Mouse (Mus musculus) forelimb bud, embryonic 11.5 days (tissue): ENCODE measurements at regions not wholly inside any gene's neighbourhood (a gene's known extent, or its start where the extent isn't known, plus 50 kb on each side); places are given as distances from the start of the nearest gene placed in this dataset.

Experiments used
- DNase-seq: peaks from one replicate; pipeline ENCODE4 v3.0.0-alpha.2; 2012; ENCODE audit warnings: low read depth, low spot score

- DNase-seq = peak; percentile 38
These were observed 74.8 kb upstream of the Sult1c1 start for GRCm38 (mm10) chr17:54065187-54065795.

GRCm38 (mm10) chr17:54061280-54061679 is 70.8 kb upstream of the Sult1c1 start:
- peak; percentile 29 for DNase-seq
